Mouse (Mus musculus) embryonic facial prominence, embryonic 11.5 days (tissue): ENCODE results near the gene Lrmda. TPM values are rescaled to one million over a fixed set of nuclear protein-coding genes. Genes with fewer than 3 reads are reported as not detected.

Experiments
- ATAC-seq: fragments of 200-750 bp; cut with Nextera tagmentation; replicated peaks from 2 replicates; pipeline ENCODE4 v1.8.0; 2017; ENCODE audit warnings: low read depth; ENCODE audit not compliant: insufficient number of reproducible peaks, low FRiP score, low TSS enrichment
- DNase-seq: peaks from one replicate; pipeline ENCODE4 v3.0.0-alpha.2; 2015; ENCODE audit warnings: low spot score
- H3K27ac ChIP-seq: fragments of 300-500 bp; sonication (generic); replicated peaks from 2 replicates; pipeline ENCODE4 v1.5.1; 2014; ENCODE audit warnings: mild to moderate bottlenecking, low read depth, low read length, control low read depth
- H3K27me3 ChIP-seq: fragments of 300-500 bp; sonication (generic); 2 replicates; pipeline ENCODE4 v1.6.1; 2014; ENCODE audit warnings: mild to moderate bottlenecking, low read length, moderate library complexity, mixed read lengths; ENCODE audit not compliant: control insufficient read depth, insufficient read depth
- H3K36me3 ChIP-seq: fragments of 300-500 bp; sonication (generic); replicated peaks from 2 replicates; pipeline ENCODE4 v1.6.1; 2014; ENCODE audit warnings: low read depth, mild to moderate bottlenecking, low read length, moderate library complexity, mixed read lengths; ENCODE audit not compliant: control insufficient read depth, insufficient read depth
- H3K4me1 ChIP-seq: fragments of 300-500 bp; sonication (generic); 2 replicates; pipeline ENCODE4 v1.6.1; 2014; ENCODE audit warnings: low read length, mixed read lengths; ENCODE audit not compliant: control insufficient read depth, insufficient read depth
- H3K4me2 ChIP-seq: fragments of 300-500 bp; sonication (generic); 2 replicates; pipeline ENCODE4 v1.6.1; 2014; ENCODE audit warnings: low read depth, mild to moderate bottlenecking, control low read depth, low read length, moderate library complexity
- H3K4me3 ChIP-seq: fragments of 300-500 bp; sonication (generic); 2 replicates; pipeline ENCODE4 v1.5.1; 2014; ENCODE audit warnings: low read depth, low read length, control low read depth
- H3K9ac ChIP-seq: fragments of 300-500 bp; sonication (generic); replicated peaks from 2 replicates; pipeline ENCODE4 v1.6.1; 2014; ENCODE audit warnings: mild to moderate bottlenecking, control low read depth, low read length
- H3K9me3 ChIP-seq: fragments of 300-500 bp; sonication (generic); replicated peaks from 2 replicates; pipeline ENCODE4 v1.6.1; 2016; ENCODE audit warnings: mild to moderate bottlenecking, low read length, inconsistent platforms, mixed read lengths; ENCODE audit not compliant: control insufficient read depth
- WGBS: fragments of 180-500 bp; shearing (Covaris S2); extraction: QIAGEN DNeasy Blood & Tissue Kit; methylation state at CpG from one replicate; pipeline ENCODE4 v1.1.7; 2014; 5-methylcytosine and 5-hydroxymethylcytosine counted together
- polyA plus RNA-seq: library from polyadenylated mRNA; unstranded; fragments of >200 nt; fragmentation: Nextera tagmentation; extraction: Ambion mirVana; gene quantifications from 2 replicates; pipeline ENCODE4 v1.2.1, GENCODE M21; 2014

Lrmda gene
- polyA plus RNA-seq, 1 experiment from 2014 or later: 0.22 TPM

DNA sequence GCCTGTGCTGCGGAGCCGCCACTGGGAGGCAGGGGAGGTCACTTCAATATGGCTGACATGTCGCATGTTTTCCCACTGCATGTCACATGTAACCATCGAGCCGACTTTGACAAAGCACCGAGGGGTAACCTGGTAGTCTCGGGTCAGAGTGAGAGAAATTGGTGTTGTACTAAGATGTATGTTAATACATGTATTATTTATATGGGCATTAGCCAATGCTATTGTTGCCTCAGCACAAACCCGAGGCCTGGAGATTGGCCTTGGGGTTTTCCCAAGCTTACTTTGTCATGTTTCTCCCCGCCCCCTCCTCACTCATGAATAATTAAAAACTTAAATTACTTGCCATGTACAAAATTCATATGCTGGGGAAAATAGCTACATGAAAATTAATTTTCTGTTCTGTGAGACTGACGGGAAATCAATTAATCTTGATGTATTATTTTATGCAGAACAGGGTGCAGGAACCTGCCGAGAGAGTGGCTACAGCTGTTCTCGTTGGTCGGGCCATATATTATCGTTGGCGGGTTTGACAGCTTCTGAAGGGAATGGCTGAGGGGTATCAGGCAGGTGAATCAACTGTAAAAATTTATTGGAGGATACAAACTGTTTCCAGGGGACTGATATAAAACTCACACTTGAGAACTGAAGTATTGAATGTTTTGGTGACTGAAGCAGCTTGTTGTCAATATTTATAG lies 265.5 kb downstream of the Lrmda start:
- Histone ChIP-seq H3K9me3 (no peaks in the 10 kb centered on the region), H3K4me1 (no peaks in the 10 kb centered on the region), H3K27me3 (no peaks in the 10 kb centered on the region), H3K4me2 (no peak overlapping the region), H3K27ac (no peak overlapping the region), H3K36me3 (no peaks in the 10 kb centered on the region), H3K4me3 (no peak overlapping the region), H3K9ac (no peak overlapping the region)
- WGBS: 86% methylated on average over 15 of the region's 15 CpGs
- no peak for DNase-seq
- no peak for ATAC-seq

DNA sequence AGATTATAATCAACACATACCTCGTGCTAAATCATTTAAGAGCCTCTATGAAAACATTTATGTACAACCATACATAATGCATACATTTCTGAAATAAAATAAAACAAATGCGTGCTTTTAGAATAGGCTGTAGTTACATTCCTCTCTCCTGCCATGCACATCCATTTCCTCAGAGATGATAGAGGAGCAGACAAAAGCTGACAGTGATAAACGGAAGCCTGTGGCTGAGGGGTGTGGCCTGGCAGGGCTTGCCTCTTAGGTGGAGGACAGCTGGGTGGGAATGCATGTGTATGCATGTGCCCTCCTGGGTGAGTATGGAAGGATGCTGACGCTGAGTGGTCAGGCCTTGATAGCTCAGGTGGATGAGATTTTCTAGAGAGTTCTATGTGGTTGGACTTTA lies 266.3 kb downstream of the Lrmda start:
- WGBS: 72% methylated on average over 4 of the region's 4 CpGs
- Histone ChIP-seq H3K4me3 (no peak overlapping the region), H3K27ac (no peak overlapping the region), H3K9me3 (no peaks in the 10 kb centered on the region), H3K4me1 (no peaks in the 10 kb centered on the region), H3K9ac (no peak overlapping the region), H3K36me3 (no peaks in the 10 kb centered on the region), H3K4me2 (no peak overlapping the region), H3K27me3 (no peaks in the 10 kb centered on the region)
- ATAC-seq (no peak), DNase-seq (no peak)

DNA sequence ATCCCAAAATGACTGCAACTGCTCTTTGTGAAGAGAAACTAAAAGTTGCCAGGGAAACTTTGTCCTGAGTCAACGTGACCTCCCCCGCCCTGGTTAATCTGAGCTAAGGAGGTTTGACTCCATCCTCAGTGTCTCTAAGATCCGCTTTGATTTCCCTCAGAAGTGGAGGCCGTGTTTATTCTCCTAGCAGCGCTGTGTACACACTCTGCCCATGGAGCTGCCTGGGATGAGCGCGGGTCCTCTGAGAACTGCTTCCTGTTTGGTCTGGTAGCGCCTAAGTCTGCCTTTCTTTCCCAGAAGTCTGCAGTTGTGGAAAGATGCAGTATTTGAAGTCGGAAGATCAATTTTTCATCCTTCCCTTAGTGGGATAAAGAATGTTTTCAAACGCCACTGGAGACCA lies 268.7 kb downstream of the Lrmda start:
- DNase-seq (no peak), ATAC-seq (no peak)
- Histone ChIP-seq H3K4me3 (no peak overlapping the region), H3K36me3 (no peaks in the 10 kb centered on the region), H3K27me3 (no peaks in the 10 kb centered on the region), H3K4me2 (no peak overlapping the region), H3K27ac (no peak overlapping the region), H3K9me3 (no peaks in the 10 kb centered on the region), H3K9ac (no peak overlapping the region), H3K4me1 (no peaks in the 10 kb centered on the region)
- WGBS: 56% methylated on average over 10 of the region's 10 CpGs

- ATAC-seq (no peak), DNase-seq (no peak)
- no peak overlapping the region for H3K4me3 ChIP-seq
- no peaks in the 10 kb centered on the region for H3K27me3 ChIP-seq
- H3K9me3 ChIP-seq: no peaks in the 10 kb centered on the region
- H3K9ac ChIP-seq: no peak overlapping the region
- no peaks in the 10 kb centered on the region for H3K4me1 ChIP-seq
- H3K27ac ChIP-seq: no peak overlapping the region
- H3K4me2 ChIP-seq: no peak overlapping the region
- H3K36me3 ChIP-seq: no peaks in the 10 kb centered on the region
- 68% methylated on average over 15 of the region's 15 CpGs for WGBS
Measured at GRCm38 (mm10) chr14:22289380-22289922, 269.9 kb downstream of the Lrmda start.

- Histone ChIP-seq H3K27me3 (no peaks in the 10 kb centered on the region), H3K9ac (no peak overlapping the region), H3K4me1 (no peaks in the 10 kb centered on the region), H3K4me3 (no peak overlapping the region), H3K27ac (no peak overlapping the region), H3K36me3 (no peaks in the 10 kb centered on the region), H3K9me3 (no peaks in the 10 kb centered on the region), H3K4me2 (no peak overlapping the region)
- WGBS: 80% methylated on average over 4 of the region's 4 CpGs
- DNase-seq: no peak
- no peak for ATAC-seq
Measured at GRCm38 (mm10) chr14:22294371-22294770, 274.9 kb downstream of the Lrmda start.

- Histone ChIP-seq H3K27ac (no peak overlapping the region), H3K36me3 (no peaks in the 10 kb centered on the region), H3K4me2 (no peak overlapping the region), H3K9me3 (no peaks in the 10 kb centered on the region), H3K27me3 (no peaks in the 10 kb centered on the region), H3K9ac (no peak overlapping the region), H3K4me3 (no peak overlapping the region), H3K4me1 (no peaks in the 10 kb centered on the region)
- 60% methylated on average over 3 of the region's 3 CpGs for WGBS
- DNase-seq (no peak), ATAC-seq (no peak)
Measured at GRCm38 (mm10) chr14:22296655-22297239, 277.2 kb downstream of the Lrmda start.

- ATAC-seq (no peak), DNase-seq (no peak)
- Histone ChIP-seq H3K4me3 (no peak overlapping the region), H3K36me3 (no peaks in the 10 kb centered on the region), H3K4me1 (no peaks in the 10 kb centered on the region), H3K9ac (no peak overlapping the region), H3K4me2 (no peak overlapping the region), H3K27me3 (no peaks in the 10 kb centered on the region), H3K9me3 (no peaks in the 10 kb centered on the region), H3K27ac (no peak overlapping the region)
- 76% methylated on average over 5 of the region's 5 CpGs for WGBS
Measured at GRCm38 (mm10) chr14:22306759-22307158, 287.2 kb downstream of the Lrmda start.

GRCm38 (mm10) chr14:22308059-22308458 lies 288.5 kb downstream of the Lrmda start:
- Histone ChIP-seq H3K9me3 (no peaks in the 10 kb centered on the region), H3K27ac (no peak overlapping the region), H3K27me3 (no peaks in the 10 kb centered on the region), H3K36me3 (no peaks in the 10 kb centered on the region), H3K4me2 (no peak overlapping the region), H3K4me1 (no peaks in the 10 kb centered on the region), H3K9ac (no peak overlapping the region), H3K4me3 (no peak overlapping the region)
- WGBS: 76% methylated on average over 6 of the region's 6 CpGs
- no peak for ATAC-seq
- DNase-seq: no peak
